Mouse (Mus musculus) myocyte (in vitro differentiated cells): ENCODE data around the gene Tom1l1. TPM values are rescaled to one million over a fixed set of nuclear protein-coding genes. Genes with fewer than 3 reads are reported as not detected.

ENCODE experiments used
- H3K27me3 ChIP-seq: one replicate; pipeline ENCODE4 v1.6.1; 2011; ENCODE audit not compliant: control insufficient read depth, insufficient read depth, insufficient read length
- H3K36me3 ChIP-seq: one replicate; pipeline ENCODE4 v1.6.1; 2011; ENCODE audit not compliant: control insufficient read depth, insufficient read depth
- H3K4me2 ChIP-seq: one replicate; pipeline ENCODE4 v1.6.1; 2011; ENCODE audit warnings: low read depth, control low read depth
- H3K4me3 ChIP-seq: one replicate; pipeline ENCODE4 v1.5.1; 2011; ENCODE audit warnings: mild to moderate bottlenecking, control low read depth, moderate library complexity
- H3K79me2 ChIP-seq: one replicate; pipeline ENCODE4 v1.6.1; 2011; ENCODE audit not compliant: control insufficient read depth, insufficient read depth
- H3ac ChIP-seq: one replicate; pipeline ENCODE4 v1.6.1; 2011; ENCODE audit not compliant: control insufficient read depth, insufficient read length
- CEBPB ChIP-seq: IDR thresholded peaks from 2 replicates; pipeline ENCODE4 v1.6.1; 2011; ENCODE audit warnings: mild to moderate bottlenecking, moderate library complexity; ENCODE audit not compliant: poor library complexity, insufficient read depth, severe bottlenecking
- E2F4 ChIP-seq: IDR thresholded peaks from one replicate; pipeline ENCODE4 v1.6.1; 2011; ENCODE audit warnings: mild to moderate bottlenecking, control low read depth, moderate library complexity; ENCODE audit not compliant: insufficient read depth
- MAX ChIP-seq: IDR thresholded peaks from one replicate; pipeline ENCODE4 v1.6.1; 2011; ENCODE audit warnings: low read depth, mild to moderate bottlenecking, control low read depth
- MYOD1 ChIP-seq, 3 experiments: IDR thresholded peaks; one replicate each; pipeline ENCODE4 v1.6.1; 2011; ENCODE audit warnings: control low read depth in 2 of 3, low read depth in 2 of 3, mild to moderate bottlenecking in 2 of 3, moderate library complexity in 1 of 3; ENCODE audit not compliant: insufficient read length in 2 of 3, control insufficient read depth in 1 of 3
- MYOG ChIP-seq, 3 experiments: IDR thresholded peaks; one replicate each; pipeline ENCODE4 v1.6.1; 2011; ENCODE audit warnings: control low read depth in 2 of 3, low read depth in 2 of 3, mild to moderate bottlenecking in 2 of 3; ENCODE audit not compliant: insufficient read length in 2 of 3, control insufficient read depth in 1 of 3, insufficient read depth in 1 of 3
- POLR2A ChIP-seq: IDR thresholded peaks from one replicate; pipeline ENCODE4 v1.6.1; 2011; ENCODE audit warnings: low read depth, mild to moderate bottlenecking, control low read depth, moderate library complexity; ENCODE audit not compliant: insufficient read length
- POLR2AphosphoS2 ChIP-seq: IDR thresholded peaks from one replicate; pipeline ENCODE4 v1.6.1; 2011; ENCODE audit warnings: low read depth, control low read depth; ENCODE audit not compliant: insufficient read length
- REST ChIP-seq: IDR thresholded peaks from one replicate; pipeline ENCODE4 v1.6.1; 2011; ENCODE audit warnings: mild to moderate bottlenecking, control low read depth, moderate library complexity; ENCODE audit not compliant: insufficient read depth, insufficient read length
- SRF ChIP-seq: IDR thresholded peaks from one replicate; pipeline ENCODE4 v1.6.1; 2011; ENCODE audit warnings: low read depth; ENCODE audit not compliant: control insufficient read depth, insufficient read length
- TCF12 ChIP-seq: IDR thresholded peaks from one replicate; pipeline ENCODE4 v1.6.1; 2011; ENCODE audit warnings: mild to moderate bottlenecking, control low read depth; ENCODE audit not compliant: poor library complexity, insufficient read depth, severe bottlenecking
- TCF3 ChIP-seq: IDR thresholded peaks from one replicate; pipeline ENCODE4 v1.6.1; 2011; ENCODE audit warnings: low read depth, control low read depth; ENCODE audit not compliant: insufficient read length
- USF1 ChIP-seq: IDR thresholded peaks from one replicate; pipeline ENCODE4 v1.6.1; 2011; ENCODE audit warnings: low read depth, mild to moderate bottlenecking, control low read depth, moderate library complexity
- polyA plus RNA-seq: library from polyadenylated mRNA; unstranded; fragments of >200 nt; fragmentation: generic; extraction: Trizol; gene quantifications from one replicate; pipeline ENCODE4 v1.2.1, GENCODE M21; 2012; ENCODE audit warnings: missing spikeins

The Tom1l1 gene
- 2.7 TPM for polyA plus RNA-seq

GRCm38 (mm10) chr11:90687460-90688416 lies at the start of gene Tom1l1:
Gene Tom1l1 (minus strand): TSS chr11:90688366.
- Histone ChIP-seq H3ac (no peak within 1 kb of the TSS), H3K4me3 (peak within 1 kb of the TSS; percentile 17), H3K4me2 (peak within 1 kb of the TSS; percentile 62), H3K79me2 (no peaks in the 10 kb centered on the region), H3K36me3 (no peaks in the 10 kb centered on the region), H3K27me3 (no peaks in the 10 kb centered on the region)
- TF ChIP-seq USF1, result no peak
- no peak for TF ChIP-seq E2F4
- no peak for TF ChIP-seq REST
- TF ChIP-seq CEBPB, result no peak
- no peak for TF ChIP-seq SRF
- no peak for TF ChIP-seq POLR2A
- TF ChIP-seq TCF3, result no peak

GRCm38 (mm10) chr11:90733575-90733974 lies 45.4 kb upstream of the Tom1l1 start:
- H3K79me2 ChIP-seq, result no peaks in the 10 kb centered on the region
- TF ChIP-seq POLR2AphosphoS2, result no peak
- no peak for TF ChIP-seq POLR2A
- no peak for TF ChIP-seq TCF3
- no peak for TF ChIP-seq E2F4
- no peak for TF ChIP-seq MAX
- TF ChIP-seq REST, result no peak
- no peak for TF ChIP-seq CEBPB
- no peak for TF ChIP-seq USF1
- no peak for TF ChIP-seq TCF12
- TF ChIP-seq MYOG (IDR thresholded peaks at IDR 0.05; ENCODE audit: control insufficient read depth in 1 of 3, insufficient read depth in 1 of 3, insufficient read length in 2 of 3, low read depth in 2 of 3), result no peak
- TF ChIP-seq MYOD1 (IDR thresholded peaks at IDR 0.05; ENCODE audit: control insufficient read depth in 1 of 3, insufficient read length in 2 of 3, low read depth in 2 of 3), result no peak
- TF ChIP-seq SRF, result no peak
- no peak overlapping the region for H3K4me2 ChIP-seq
- no peaks in the 10 kb centered on the region for H3K27me3 ChIP-seq
- H3K4me3 ChIP-seq, result no peak overlapping the region
- H3K36me3 ChIP-seq, result no peaks in the 10 kb centered on the region
- H3ac ChIP-seq, result no peak overlapping the region

GRCm38 (mm10) chr11:90727354-90728125 lies 39.4 kb upstream of the Tom1l1 start:
- Histone ChIP-seq H3ac (no peak overlapping the region), H3K79me2 (no peaks in the 10 kb centered on the region), H3K4me3 (no peak overlapping the region), H3K4me2 (no peak overlapping the region), H3K36me3 (no peaks in the 10 kb centered on the region), H3K27me3 (no peaks in the 10 kb centered on the region)
- no peak for TF ChIP-seq SRF
- TF ChIP-seq MAX, result no peak
- no peak for TF ChIP-seq E2F4
- TF ChIP-seq MYOG (IDR thresholded peaks at IDR 0.05; ENCODE audit: control insufficient read depth in 1 of 3, insufficient read depth in 1 of 3, insufficient read length in 2 of 3, low read depth in 2 of 3), result no peak
- TF ChIP-seq POLR2AphosphoS2, result no peak
- TF ChIP-seq REST, result no peak
- TF ChIP-seq TCF12, result no peak
- TF ChIP-seq USF1, result no peak
- no peak for TF ChIP-seq TCF3
- TF ChIP-seq MYOD1 (IDR thresholded peaks at IDR 0.05; ENCODE audit: control insufficient read depth in 1 of 3, insufficient read length in 2 of 3, low read depth in 2 of 3), result no peak
- no peak for TF ChIP-seq POLR2A
- no peak for TF ChIP-seq CEBPB

GRCm38 (mm10) chr11:90726730-90727129 lies 38.6 kb upstream of the Tom1l1 start:
- TF ChIP-seq MYOD1 (IDR thresholded peaks at IDR 0.05; ENCODE audit: control insufficient read depth in 1 of 3, insufficient read length in 2 of 3, low read depth in 2 of 3) (no peak), MAX (no peak), POLR2A (no peak), TCF3 (no peak), REST (no peak), E2F4 (no peak), POLR2AphosphoS2 (no peak), USF1 (no peak), SRF (no peak), CEBPB (no peak), TCF12 (no peak), MYOG (IDR thresholded peaks at IDR 0.05; ENCODE audit: control insufficient read depth in 1 of 3, insufficient read depth in 1 of 3, insufficient read length in 2 of 3, low read depth in 2 of 3) (no peak)
- H3ac ChIP-seq, result no peak overlapping the region
- H3K4me2 ChIP-seq, result no peak overlapping the region
- H3K79me2 ChIP-seq, result no peaks in the 10 kb centered on the region
- no peaks in the 10 kb centered on the region for H3K27me3 ChIP-seq
- no peaks in the 10 kb centered on the region for H3K36me3 ChIP-seq
- H3K4me3 ChIP-seq, result no peak overlapping the region
